Mouse (Mus musculus) kidney, postnatal 25 days (tissue): ENCODE measurements around the gene Cmip.

Experiments
- DNase-seq, 2 experiments: peaks; one replicate each; pipeline ENCODE4 v3.0.0; 2021; ENCODE audit warnings: mixed read lengths in 2 of 2

Cmip gene

DNA sequence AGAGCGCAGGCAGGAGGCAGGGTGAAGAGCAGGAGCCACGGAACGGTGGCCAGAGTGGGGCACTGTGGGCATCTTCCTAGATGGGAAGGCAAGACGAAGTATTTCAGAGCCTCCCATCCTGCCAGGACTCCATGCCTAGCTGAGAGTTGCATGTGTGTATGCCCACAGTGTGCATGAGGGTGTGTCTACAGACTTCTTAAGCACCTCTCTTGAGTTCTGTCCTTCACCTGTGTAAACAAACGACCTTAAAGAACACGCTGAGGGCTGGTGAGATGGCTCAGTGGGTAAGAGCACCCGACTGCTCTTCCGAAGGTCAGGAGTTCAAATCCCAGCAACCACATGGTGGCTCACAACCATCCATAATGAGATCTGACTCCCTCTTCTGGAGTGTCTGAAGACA is 171.0 kb downstream of the Cmip start:
- DNase-seq, result peak in 1 of 2 experiments; percentile 25

DNA sequence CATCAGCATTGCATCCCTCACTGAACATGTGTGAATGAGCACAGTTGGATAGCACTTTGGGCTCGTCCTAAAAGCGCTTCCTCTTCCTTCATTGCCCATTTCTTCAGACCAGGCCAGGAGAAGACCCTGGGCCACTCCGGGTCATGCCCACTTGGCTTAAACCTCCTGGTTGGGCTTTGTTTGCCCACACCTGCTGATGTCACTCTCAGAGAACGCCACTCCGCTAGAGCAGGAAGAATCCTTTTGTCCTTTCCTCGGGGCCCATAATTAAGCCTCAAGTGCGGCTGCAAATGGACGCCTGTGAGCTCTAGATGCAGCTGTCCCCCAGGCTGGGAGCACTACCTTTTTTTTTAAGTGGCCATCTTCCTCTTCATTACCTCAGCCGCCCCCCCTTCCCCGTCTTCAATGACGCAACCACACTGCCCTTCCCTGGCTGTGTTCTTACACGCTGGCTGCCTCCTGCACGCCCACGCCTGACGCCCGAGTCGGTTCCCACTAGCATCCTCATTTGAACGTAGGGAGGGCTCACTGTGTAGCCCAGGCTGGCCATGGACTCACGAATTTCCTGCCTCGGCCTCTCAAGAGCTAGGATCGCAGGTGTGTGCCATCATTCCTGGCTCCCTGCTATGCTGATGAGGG is 171.8 kb downstream of the Cmip start:
- peak in 1 of 2 experiments; percentile 31 for DNase-seq

DNA sequence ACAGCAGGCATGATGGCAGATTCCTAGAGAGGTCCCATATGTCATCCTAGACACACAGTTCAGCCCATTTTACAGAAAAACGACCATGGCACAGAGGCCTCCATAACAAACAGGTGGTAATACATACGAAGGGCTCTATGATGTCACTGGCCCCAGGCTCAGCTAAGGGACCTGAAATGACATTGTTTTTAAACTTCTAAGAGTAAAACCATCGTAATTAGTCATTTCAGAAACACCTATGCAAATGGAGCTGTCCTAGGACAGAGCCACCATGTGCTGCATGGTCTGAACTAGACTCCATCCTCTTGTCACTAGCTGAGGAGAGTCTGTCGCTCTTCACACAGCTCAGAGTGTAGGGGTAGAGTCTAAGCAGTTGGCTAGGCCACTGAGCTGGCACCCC is 173.8 kb downstream of the Cmip start:
- DNase-seq, result no peak

DNA sequence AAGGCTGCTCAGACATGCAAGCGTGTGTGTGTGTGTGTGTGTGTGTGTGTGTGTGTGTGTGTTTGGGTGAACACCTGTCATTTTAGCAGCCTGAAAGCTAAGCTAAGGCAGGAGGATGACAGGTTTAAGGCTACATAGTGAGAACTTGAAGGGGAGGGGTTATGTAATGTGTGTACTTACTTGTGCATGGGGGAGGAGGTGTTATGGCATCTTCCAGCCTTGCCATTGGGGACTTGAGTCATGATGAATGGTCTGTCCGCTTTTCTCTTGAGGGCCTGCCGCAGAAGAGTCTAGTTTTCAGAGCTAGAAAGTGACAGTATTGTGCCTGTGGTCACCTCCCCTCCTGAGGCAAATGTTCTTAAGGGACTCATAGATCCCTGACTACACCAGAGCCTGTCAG is 174.7 kb downstream of the Cmip start:
- no peak for DNase-seq

DNA sequence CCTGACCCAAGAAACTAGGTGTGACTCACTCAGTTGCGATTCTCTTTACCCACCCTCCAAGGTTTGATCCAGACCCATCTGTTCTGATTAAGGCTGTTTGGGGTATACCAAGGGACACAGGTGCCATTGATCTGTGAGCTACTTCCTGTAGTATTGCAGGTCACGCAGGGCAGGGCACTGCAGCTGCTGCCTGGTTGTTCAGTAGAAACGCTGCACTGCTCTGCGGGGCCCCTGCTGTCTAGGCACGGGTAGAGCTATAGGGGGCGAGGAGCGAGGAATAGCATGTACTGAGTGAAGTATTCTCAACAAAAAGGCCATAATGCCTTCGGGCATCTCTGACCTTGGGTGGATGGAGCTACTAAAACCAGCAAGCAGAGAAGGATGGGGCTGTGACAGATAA is 175.2 kb downstream of the Cmip start:
- no peak for DNase-seq

DNA sequence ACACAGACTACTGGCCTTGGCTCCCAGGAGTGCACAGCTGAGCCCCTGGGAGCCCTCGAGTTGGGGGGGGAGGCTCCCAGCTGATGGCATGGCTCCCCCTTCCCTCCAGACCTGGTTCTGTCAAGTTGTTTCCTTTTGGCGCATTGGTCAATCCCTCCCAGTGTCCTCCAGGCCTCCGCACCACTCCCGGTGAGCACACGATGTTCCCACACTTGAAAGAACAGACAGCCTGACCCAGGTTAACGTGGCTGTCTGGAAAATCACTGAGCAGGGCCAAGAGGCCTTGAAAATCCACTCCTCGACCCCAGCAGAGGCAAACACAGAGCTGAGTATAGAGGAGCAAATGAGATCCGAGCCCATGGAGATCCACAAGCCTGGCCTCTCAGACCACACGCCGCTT is 177.1 kb downstream of the Cmip start:
- no peak for DNase-seq

DNA sequence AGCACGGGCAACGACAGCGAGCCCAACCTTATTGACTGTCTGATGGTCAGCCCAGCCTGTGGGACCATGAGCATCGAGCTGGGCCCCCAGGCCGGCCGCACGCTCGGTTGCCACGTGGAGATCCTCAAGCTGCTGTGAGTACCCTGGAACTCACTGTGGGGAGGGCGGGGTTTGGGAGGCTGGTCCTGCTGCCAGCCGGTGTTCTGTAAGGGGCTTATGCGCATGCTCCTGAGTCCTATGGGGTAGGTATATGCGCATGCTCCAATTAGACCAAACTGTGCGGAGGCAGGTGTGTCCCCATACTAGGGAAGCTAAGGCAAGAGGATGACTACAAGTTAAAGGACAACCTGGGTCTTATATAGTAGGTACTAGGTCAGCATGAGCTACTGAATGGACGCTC is 179.9 kb downstream of the Cmip start:
- no peak for DNase-seq

DNA sequence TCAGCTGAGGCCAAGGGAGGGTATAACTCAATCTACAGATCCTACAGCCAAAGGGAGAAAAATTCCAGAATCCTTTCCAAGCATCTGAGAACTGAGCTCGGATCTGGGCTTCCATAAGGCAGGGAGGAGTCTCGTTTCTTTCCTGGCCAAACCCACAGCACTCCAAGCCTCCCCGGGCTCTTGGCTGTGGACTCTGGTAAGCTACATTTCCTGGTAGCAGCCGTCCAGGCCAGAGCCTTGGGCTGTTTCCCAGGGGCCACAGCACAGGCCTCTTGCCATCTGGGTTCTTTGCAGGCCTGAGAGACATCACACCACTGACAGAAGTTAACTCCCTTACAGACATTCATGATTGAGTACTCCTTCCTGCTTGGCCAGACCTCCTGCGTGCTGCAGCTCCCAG is 180.8 kb downstream of the Cmip start:
- DNase-seq, result peak in 1 of 2 experiments; percentile 18

DNA sequence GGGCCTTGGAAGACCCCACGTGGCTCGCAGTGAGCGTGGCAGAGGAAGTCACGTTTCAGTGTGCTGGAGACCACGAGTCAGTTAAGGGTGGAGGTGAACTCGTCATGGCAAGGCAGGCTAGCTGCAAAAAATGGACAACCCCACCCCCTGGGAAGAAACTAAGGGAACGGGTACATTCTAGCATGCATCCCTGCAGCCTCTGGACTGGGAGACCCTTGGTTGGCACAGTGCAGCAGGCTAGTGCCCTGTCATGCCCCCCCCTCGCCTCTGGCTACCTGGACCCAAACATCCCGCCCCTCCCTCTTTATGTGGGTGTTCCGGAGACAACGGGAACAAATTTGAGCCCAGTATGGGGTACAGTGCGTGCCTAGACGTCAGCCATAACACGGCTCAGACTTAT is 183.5 kb downstream of the Cmip start:
- no peak for DNase-seq

DNA sequence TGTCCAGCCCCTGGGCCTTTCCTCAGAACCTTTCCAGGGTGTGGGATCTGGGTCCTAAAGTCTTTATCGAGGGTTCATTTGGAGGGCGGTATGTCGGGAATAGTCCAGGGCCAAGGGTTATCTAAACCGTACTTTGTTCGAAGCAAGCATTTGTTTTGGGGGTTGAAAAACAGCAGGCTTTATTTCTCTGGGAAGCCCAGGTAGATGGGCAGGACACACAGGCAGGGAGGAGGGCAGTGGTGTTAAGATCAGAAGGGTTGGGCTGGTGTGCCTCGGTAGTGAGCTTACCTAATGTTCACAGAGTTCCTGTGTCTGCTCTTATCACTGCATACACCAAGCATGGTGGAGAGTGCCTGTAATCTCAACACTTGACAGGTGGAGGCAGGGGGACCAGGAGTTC is 183.9 kb downstream of the Cmip start:
- no peak for DNase-seq

DNA sequence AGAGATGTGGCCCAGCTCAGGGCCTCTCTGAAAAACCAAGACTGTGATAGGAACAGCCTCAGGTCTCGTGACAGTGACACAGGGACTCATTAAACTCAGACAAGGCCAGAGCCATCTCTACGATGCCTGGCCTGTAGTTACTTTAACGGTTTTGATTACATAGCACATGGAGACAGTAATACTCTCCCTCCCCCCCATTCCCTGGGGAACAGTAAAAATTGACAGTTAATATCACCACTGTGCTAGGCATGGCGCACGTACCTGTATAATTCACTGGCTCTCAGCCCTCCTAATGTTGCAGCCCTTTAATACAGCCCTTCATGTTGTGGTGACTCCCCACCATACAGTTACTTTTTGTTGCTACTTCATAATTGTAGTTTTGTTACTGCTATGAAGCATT is 188.6 kb downstream of the Cmip start:
- no peak for DNase-seq

DNA sequence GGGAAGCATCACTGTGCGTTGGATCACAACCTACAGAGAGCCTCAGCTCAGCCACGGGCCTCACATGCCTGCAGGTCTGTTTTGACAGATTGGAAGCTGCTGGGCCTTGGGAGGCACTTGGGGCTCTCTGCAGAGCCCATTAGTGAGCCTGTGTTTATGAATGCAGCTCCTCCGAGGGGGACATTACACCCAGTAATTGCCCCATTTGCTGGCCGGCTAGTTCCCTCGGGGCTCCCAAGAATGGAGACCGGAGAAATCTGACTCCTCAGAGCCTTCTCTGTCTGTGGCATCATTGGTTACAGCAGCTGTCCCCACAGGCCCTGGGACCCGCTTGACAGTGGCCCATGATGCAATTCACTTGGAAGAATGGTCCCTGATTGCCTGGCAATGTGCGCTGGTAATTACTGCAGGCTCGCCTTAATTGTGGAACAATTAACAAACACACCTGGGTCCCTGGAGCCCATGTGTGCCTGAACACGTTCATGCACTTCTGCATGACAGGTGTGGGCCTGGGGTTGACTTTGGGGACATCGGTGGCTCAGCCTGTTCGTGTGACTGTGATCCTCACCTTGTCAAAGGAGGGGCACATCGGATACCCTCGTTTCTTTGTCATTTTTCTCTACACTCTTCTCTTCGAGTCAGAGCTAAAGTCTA is 189.6 kb downstream of the Cmip start:
- no peak for DNase-seq

DNA sequence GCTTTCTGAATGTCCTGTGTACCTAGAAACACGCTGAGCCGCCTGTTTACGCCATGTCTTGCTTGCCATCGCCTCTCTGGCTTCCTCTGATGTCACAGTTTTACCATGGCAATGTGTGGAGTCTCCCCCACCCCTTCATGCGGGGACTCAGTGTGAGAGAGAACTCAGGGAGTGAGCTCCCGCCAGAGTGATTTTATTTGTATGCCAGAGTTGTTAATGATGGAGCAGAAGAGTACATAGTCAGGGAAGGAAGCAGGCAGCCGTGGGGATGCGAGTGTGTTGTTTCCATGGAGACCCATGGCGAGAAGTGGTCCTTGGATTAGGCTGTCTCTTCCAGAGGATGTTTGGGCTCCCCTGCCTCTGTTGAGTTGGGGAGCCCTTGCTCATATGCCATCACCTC is 194.2 kb downstream of the Cmip start:
- DNase-seq, result no peak

DNA sequence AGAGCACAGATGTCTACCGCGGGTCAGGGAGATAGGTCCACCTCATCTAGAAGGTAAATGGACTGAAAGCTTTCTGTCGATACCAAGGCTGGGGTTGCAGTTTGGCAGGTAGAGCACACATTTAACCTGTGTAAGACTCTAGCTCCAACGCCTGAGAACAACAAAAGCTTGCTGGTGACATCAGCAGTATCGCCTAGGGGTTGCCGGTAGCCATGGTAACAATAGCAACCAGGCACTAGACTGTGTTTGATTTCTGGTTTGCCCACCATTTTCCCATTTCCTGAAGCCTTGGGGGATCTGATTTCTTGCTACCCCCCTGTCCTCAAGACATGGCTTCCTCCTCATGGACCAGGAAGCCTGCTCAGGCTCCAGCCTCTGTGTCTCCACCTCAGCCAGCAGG is 197.1 kb downstream of the Cmip start:
- no peak for DNase-seq

DNA sequence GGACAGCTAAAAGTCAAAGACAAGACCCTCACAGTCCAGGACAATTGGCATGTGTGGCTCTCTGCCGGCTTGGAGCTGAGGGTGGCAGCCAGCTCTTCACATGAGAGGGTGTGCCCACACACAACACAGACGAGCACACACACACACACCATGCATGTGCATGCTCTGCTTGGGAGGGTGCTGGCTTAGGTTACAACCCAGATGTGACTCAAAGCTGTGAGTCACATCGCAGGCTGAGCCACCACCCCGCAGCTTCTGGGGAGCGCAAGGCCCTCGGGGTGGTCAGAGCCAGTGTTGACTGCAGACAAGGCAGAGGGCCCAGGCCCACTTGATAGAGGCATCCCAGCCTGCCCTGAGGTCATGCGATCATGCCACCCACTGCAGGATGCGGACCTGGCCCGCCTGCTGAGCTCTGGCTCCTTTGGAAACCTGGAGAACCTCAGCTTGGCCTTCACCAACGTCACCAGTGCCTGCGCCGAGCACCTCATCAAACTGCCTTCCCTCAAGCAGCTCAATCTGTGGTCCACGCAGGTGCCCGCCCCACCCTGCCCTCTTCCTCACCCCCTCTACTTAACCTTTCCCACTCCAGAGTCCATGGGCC is 197.8 kb downstream of the Cmip start:
- DNase-seq, result no peak

DNA sequence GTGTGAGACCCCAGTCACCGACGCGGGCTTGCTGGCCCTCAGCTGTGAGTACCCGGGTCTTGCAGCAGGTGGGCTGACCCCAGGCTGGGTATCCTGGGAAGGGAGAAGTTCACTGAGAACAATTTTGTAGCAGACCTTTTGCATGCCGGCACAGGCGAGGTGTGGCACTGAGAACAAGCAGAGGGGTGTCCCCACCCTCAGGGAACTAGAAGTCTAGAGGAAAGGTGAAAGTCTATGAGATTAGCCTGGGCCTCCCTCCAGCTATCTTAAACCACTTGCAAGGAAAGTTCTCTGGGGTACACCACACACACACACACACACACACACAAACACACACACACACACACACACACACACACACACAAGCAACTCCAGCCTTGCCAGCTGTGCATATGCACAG is 198.8 kb downstream of the Cmip start:
- no peak for DNase-seq

DNA sequence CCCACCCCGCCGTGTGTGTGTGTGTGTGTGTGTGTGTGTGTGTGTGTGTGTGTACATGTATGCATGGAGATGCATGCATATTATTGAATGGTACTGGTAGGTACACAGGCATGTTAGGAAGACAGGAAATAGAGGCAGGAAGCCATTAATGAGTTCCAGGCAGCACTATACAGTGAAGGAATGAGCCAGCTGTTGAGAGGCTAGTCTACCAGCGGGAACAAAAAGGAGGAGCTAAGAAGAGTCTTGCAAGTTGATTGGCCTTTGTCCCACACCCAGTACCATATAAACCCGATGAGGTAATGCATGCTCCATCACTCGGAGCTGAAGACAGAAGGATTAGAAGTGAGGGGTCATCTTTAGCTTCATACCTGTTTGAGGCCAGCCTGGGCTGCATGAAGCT is 201.6 kb downstream of the Cmip start:
- no peak for DNase-seq

DNA sequence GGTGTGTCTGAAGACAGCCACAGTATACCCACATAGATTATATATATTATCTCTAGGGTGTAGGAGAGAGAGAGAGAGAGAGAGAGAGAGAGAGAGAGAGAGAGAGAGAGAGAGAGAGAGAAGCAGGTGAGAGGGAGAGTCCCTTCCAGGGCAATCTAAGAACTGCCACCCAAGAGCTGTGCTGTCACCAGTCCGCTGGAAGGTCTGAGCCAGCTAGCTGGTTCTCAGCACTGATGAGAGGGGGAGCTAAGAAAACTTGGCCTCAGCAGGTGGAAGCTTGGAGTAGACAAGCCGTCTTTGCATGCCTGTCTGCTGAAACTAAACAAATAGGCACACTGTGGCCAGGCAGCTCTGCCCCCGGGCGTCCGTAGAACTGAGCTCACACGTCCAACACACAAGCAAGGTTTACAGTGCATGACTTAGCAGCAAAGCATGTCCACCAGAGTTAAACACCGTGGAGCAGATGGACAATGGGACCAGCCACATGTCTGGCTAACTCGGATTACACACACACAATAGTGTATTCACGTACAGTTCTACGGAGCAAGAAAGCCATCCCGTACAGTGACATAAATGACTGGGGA is 205.9 kb downstream of the Cmip start:
- DNase-seq, result no peak

DNA sequence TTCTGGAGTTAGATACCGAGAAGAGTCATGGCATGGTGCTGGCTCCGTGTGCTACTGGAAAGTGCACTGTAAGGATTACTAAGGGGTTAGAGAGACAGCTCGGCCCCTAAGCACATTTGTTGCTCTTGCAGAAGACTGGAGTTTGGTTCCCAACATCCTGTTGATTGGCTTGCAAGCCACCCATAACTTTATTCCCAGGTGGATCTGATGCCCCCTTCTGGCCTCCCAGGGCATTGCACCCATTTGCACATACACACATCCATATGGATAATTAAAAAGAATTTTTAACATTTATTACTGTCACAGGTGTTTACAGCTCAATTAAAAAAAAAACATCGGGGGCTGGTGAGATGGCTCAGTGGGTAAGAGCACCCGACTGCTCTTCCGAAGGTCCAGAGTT is 207.7 kb downstream of the Cmip start:
- DNase-seq, result peak in 1 of 2 experiments; percentile 45

DNA sequence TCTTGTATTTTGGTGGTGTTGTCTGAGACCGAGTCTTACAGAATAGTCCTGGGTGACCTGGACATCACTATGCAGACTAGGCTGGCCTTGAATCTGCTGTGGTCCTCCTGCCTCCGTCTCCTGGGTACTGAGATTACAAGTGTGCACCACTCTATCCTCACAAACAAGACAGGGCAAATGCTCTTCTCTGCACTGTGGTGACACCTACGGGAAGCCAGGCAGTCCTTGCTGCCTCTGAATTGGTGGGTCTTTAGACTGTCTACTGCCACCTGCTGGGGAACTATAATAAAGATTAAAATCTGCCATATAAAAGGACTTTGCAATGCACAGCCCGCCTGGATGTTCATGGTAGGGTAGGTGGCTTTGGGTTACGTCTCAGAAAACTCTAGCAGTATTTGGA is 208.4 kb downstream of the Cmip start:
- peak; percentile 71 to 72 for DNase-seq

DNA sequence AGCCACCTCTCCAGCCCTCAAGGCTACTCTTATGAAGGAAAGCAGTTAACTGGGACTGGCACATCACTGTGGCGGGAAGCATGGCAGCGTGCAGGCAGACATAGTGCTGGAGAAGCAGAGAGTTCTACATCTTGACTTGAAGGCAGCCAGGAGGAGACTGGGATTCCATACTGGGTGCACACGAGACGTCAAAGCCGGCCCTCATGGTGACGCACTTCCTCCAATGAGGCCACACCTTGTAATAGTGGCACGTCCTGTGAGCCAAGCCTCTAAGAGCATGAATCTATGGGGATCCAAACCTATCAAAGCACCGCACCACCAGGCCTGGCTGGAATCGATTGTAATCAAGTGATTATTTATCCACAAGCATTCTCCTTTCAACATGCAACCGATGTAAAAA is 210.6 kb downstream of the Cmip start:
- DNase-seq, result no peak

DNA sequence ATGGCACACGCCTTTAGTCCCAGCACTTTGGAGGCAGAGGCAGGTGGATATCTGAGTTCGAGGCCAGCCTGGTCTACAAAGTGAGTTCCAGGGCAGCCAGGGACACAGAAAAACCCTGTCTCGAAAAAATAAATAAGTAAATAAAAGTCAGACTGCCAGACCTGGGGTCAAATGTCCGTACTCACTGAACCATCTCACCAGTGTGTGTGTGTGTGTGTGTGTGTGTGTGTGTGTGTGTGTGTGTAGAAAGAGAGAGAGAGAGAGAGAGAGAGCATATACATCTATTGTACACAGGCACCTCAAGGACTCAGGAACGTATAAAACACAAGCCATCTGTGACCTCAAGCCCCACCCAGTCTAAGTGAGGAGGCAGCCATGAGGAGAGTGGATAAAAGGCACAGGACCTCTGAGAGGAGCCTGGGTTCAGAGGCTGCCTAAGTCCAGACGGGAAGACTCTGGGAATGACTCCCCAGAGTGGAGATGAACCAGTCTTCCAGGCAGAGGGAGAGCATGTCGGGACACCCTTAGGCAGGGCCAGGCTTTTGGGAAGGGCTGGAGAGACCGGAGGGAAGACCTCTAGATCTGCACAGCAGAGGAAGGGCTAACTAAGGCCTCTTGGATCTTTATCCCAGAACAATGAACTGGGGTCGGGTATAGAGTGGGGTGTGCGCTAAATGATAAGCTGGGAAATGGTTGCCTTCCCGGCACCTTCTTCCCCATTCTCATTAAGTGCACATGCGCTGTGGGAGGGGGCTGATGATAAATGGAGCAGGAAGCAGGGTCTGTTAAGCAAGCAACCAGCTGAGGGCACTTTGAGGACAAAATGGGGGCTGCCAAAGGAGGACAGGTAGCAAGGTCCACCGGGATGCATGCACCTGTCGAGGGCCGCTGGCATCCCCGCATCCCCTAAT is 212.8 kb downstream of the Cmip start:
- DNase-seq, result peak; percentile 56 to 71

DNA sequence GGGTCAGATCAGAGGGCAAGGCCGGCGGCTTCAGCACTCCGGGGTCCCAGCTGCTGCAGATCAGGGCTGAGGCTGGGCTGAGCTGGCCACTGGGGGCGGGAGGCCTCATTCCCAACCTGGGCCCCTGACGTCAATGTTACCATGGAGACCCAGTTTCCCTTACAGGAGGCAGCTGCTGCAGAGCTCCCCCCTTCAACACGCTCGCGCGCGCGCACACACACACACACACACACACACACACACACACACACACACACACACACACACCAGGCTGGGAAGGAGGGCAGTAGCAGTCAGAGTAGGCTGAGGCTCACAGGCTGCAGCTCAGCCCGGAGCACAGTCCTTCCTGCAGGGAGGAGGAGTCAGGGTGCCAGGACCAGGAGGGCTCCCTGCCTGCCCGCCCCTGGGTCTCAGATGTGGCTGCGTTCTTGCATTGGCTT is 213.5 kb downstream of the Cmip start:
- peak; percentile 89 to 93 for DNase-seq
